Mouse (Mus musculus): Measurements from ENCODE around the gene Lims1. TPM values are rescaled to one million over a fixed set of nuclear protein-coding genes. Genes with fewer than 3 reads are reported as not detected.
A peak's percentile ranks its signal among the peaks of the same experiment; 100 is the strongest.

The Lims1 gene
- polyA plus RNA-seq, 1 experiment from 2014 or later: 183 TPM

GRCm38 (mm10) chr10:58383761-58384160 is 60.5 kb downstream of the Lims1 start:
- H3K4me3 ChIP-seq: no peak overlapping the region
- WGBS: 31% methylated on average over 2 of the region's 2 CpGs
- H3K4me1 ChIP-seq (replicated peaks): peaks cover 40% of the 10 kb centered on the region
- peak overlapping the region; percentile 93 for H3K27ac ChIP-seq
- no peaks in the 10 kb centered on the region for H3K36me3 ChIP-seq
- no peak; the same call in 1 of the 2 replicates for ATAC-seq (replicated peaks; ENCODE audit: insufficient number of reproducible peaks, insufficient read depth, low FRiP score, low read depth)
- H3K4me2 ChIP-seq: 0 out of 2 replicates have a peak overlapping the region, but pooled peaks have one; percentile 13
- 0 out of 2 replicates have a peak overlapping the region, but pooled peaks have one; percentile 3 for H3K9ac ChIP-seq
- H3K9me3 ChIP-seq (replicated peaks): no peaks in the 10 kb centered on the region
- H3K27me3 ChIP-seq: no peaks in the 10 kb centered on the region

GRCm38 (mm10) chr10:58385629-58386028 is 62.4 kb downstream of the Lims1 start:
- H3K9ac ChIP-seq: no peak overlapping the region
- H3K27me3 ChIP-seq: no peaks in the 10 kb centered on the region
- H3K4me3 ChIP-seq: no peak overlapping the region
- no peak overlapping the region for H3K4me2 ChIP-seq
- no peak for ATAC-seq (replicated peaks; ENCODE audit: insufficient number of reproducible peaks, insufficient read depth, low FRiP score, low read depth)
- 77% methylated on average over 5 of the region's 5 CpGs for WGBS
- no peaks in the 10 kb centered on the region for H3K9me3 ChIP-seq (replicated peaks)
- H3K36me3 ChIP-seq: no peaks in the 10 kb centered on the region
- peaks cover 44% of the 10 kb centered on the region for H3K4me1 ChIP-seq (replicated peaks)
- no peak overlapping the region for H3K27ac ChIP-seq

- Histone ChIP-seq H3K36me3 (no peaks in the 10 kb centered on the region), H3K9me3 (replicated peaks) (no peaks in the 10 kb centered on the region), H3K27ac (no peak overlapping the region; the same call in 1 of the 2 replicates), H3K4me1 (replicated peaks) (peaks cover 42% of the 10 kb centered on the region), H3K4me3 (no peak overlapping the region), H3K4me2 (no peak overlapping the region), H3K27me3 (no peaks in the 10 kb centered on the region), H3K9ac (no peak overlapping the region)
- ATAC-seq (replicated peaks; ENCODE audit: insufficient number of reproducible peaks, insufficient read depth, low FRiP score, low read depth): no peak
- 85% methylated on average over 3 of the region's 3 CpGs for WGBS
Observed at GRCm38 (mm10) chr10:58386997-58387396, 63.7 kb downstream of the Lims1 start.

GRCm38 (mm10) chr10:58388648-58389047 is 65.4 kb downstream of the Lims1 start:
- no peak for ATAC-seq (replicated peaks; ENCODE audit: insufficient number of reproducible peaks, insufficient read depth, low FRiP score, low read depth)
- Histone ChIP-seq H3K4me1 (replicated peaks) (peaks cover 43% of the 10 kb centered on the region), H3K36me3 (no peaks in the 10 kb centered on the region), H3K27ac (no peak overlapping the region), H3K9ac (no peak overlapping the region), H3K9me3 (replicated peaks) (no peaks in the 10 kb centered on the region), H3K27me3 (no peaks in the 10 kb centered on the region), H3K4me3 (no peak overlapping the region), H3K4me2 (no peak overlapping the region)
- WGBS: 78% methylated on average over 3 of the region's 3 CpGs

GRCm38 (mm10) chr10:58389151-58389550 is 65.9 kb downstream of the Lims1 start:
- H3K4me1 ChIP-seq (replicated peaks): peaks cover 43% of the 10 kb centered on the region
- H3K4me3 ChIP-seq: no peak overlapping the region
- 52% methylated on average over 3 of the region's 3 CpGs for WGBS
- ATAC-seq (replicated peaks; ENCODE audit: insufficient number of reproducible peaks, insufficient read depth, low FRiP score, low read depth): no peak
- H3K9me3 ChIP-seq (replicated peaks): no peaks in the 10 kb centered on the region
- H3K27ac ChIP-seq: no peak overlapping the region
- H3K36me3 ChIP-seq: no peaks in the 10 kb centered on the region
- no peak overlapping the region for H3K9ac ChIP-seq
- no peak overlapping the region for H3K4me2 ChIP-seq
- H3K27me3 ChIP-seq: no peaks in the 10 kb centered on the region

- Histone ChIP-seq H3K27me3 (no peaks in the 10 kb centered on the region), H3K4me3 (no peak overlapping the region), H3K4me2 (peak overlapping the region; percentile 57), H3K27ac (peak overlapping the region; percentile 93), H3K4me1 (replicated peaks) (peaks cover 47% of the 10 kb centered on the region), H3K9ac (no peak overlapping the region), H3K36me3 (no peaks in the 10 kb centered on the region), H3K9me3 (replicated peaks) (no peaks in the 10 kb centered on the region)
- ATAC-seq (replicated peaks; ENCODE audit: insufficient number of reproducible peaks, insufficient read depth, low FRiP score, low read depth): no peak
- WGBS: 20% methylated on average over 4 of the region's 4 CpGs
Observed at GRCm38 (mm10) chr10:58392435-58392834, 69.2 kb downstream of the Lims1 start.

GRCm38 (mm10) chr10:58393026-58394014 is 70.1 kb downstream of the Lims1 start:
- no peak for ATAC-seq (replicated peaks; ENCODE audit: insufficient number of reproducible peaks, insufficient read depth, low FRiP score, low read depth)
- Histone ChIP-seq H3K4me1 (replicated peaks) (peaks cover 47% of the 10 kb centered on the region), H3K9ac (no peak overlapping the region; the same call in 1 of the 2 replicates), H3K27ac (peak overlapping the region; percentile 93), H3K9me3 (replicated peaks) (no peaks in the 10 kb centered on the region), H3K4me3 (no peak overlapping the region; the same call in 1 of the 2 replicates), H3K36me3 (no peaks in the 10 kb centered on the region), H3K4me2 (peak overlapping the region; percentile 57), H3K27me3 (no peaks in the 10 kb centered on the region)
- WGBS: 36% methylated on average over 7 of the region's 7 CpGs

- H3K36me3 ChIP-seq: peaks cover 3% of the 10 kb centered on the region
- H3K27ac ChIP-seq: peak overlapping the region; percentile 93
- ATAC-seq (replicated peaks; ENCODE audit: insufficient number of reproducible peaks, insufficient read depth, low FRiP score, low read depth): peak; percentile 90
- peak overlapping the region; percentile 49 for H3K4me3 ChIP-seq
- H3K27me3 ChIP-seq: no peaks in the 10 kb centered on the region
- WGBS: 19% methylated on average over 10 of the region's 10 CpGs
- no peaks in the 10 kb centered on the region for H3K9me3 ChIP-seq (replicated peaks)
- peaks cover 46% of the 10 kb centered on the region for H3K4me1 ChIP-seq (replicated peaks)
- H3K4me2 ChIP-seq: peak overlapping the region; percentile 57
- peak overlapping the region; percentile 54 for H3K9ac ChIP-seq
Observed at GRCm38 (mm10) chr10:58394170-58394569, 70.9 kb downstream of the Lims1 start.

- no peaks in the 10 kb centered on the region for H3K9me3 ChIP-seq (replicated peaks)
- ATAC-seq (replicated peaks; ENCODE audit: insufficient number of reproducible peaks, insufficient read depth, low FRiP score, low read depth): no peak
- peaks cover 47% of the 10 kb centered on the region for H3K4me1 ChIP-seq (replicated peaks)
- peaks cover 8% of the 10 kb centered on the region for H3K36me3 ChIP-seq
- peak overlapping the region; percentile 49 for H3K4me3 ChIP-seq
- H3K9ac ChIP-seq: peak overlapping the region; percentile 26; the same call in 1 of the 2 replicates
- H3K4me2 ChIP-seq: peak overlapping the region; percentile 57
- 33% methylated on average over 4 of the region's 4 CpGs for WGBS
- H3K27ac ChIP-seq: peak overlapping the region; percentile 93
- no peaks in the 10 kb centered on the region for H3K27me3 ChIP-seq
Observed at GRCm38 (mm10) chr10:58395315-58395714, 72.0 kb downstream of the Lims1 start.

GRCm38 (mm10) chr10:58395723-58396122 is 72.5 kb downstream of the Lims1 start:
- Histone ChIP-seq H3K4me1 (replicated peaks) (peaks cover 47% of the 10 kb centered on the region), H3K9ac (peak overlapping the region; percentile 31)
- ATAC-seq (replicated peaks; ENCODE audit: insufficient number of reproducible peaks, insufficient read depth, low FRiP score, low read depth): no peak

GRCm38 (mm10) chr10:58396600-58396999 is 73.3 kb downstream of the Lims1 start:
- H3K4me1 ChIP-seq (replicated peaks): peaks cover 49% of the 10 kb centered on the region
- 35% methylated on average over 3 of the region's 3 CpGs for WGBS
- peaks cover 13% of the 10 kb centered on the region for H3K36me3 ChIP-seq
- H3K9ac ChIP-seq: peak overlapping the region; percentile 31
- H3K9me3 ChIP-seq (replicated peaks): no peaks in the 10 kb centered on the region
- peak overlapping the region; percentile 93 for H3K27ac ChIP-seq
- H3K4me2 ChIP-seq: peak overlapping the region; percentile 57
- no peak for ATAC-seq (replicated peaks; ENCODE audit: insufficient number of reproducible peaks, insufficient read depth, low FRiP score, low read depth)
- no peaks in the 10 kb centered on the region for H3K27me3 ChIP-seq
- peak overlapping the region; percentile 49 for H3K4me3 ChIP-seq

More at GRCm38 (mm10) chr10:58395723-58396122, 72.5 kb downstream of the Lims1 start:
- Histone ChIP-seq H3K27me3 (no peaks in the 10 kb centered on the region), H3K9me3 (replicated peaks) (no peaks in the 10 kb centered on the region), H3K36me3 (peaks cover 8% of the 10 kb centered on the region), H3K4me3 (peak overlapping the region; percentile 49), H3K4me2 (peak overlapping the region; percentile 57), H3K27ac (peak overlapping the region; percentile 93)
- 42% methylated on average over 2 of the region's 2 CpGs for WGBS
